Mouse (Mus musculus): Measurements from ENCODE around the gene Vmn1r17. TPM values are rescaled to one million over a fixed set of nuclear protein-coding genes. Genes with fewer than 3 reads are reported as not detected.
"Not testable (repeated sequence)": the region's sequence is repeated elsewhere in the genome, so short reads cannot be mapped to it uniquely, and the experiment has no call there.

Vmn1r17 gene
- not detected in 2 replicates for polyA plus RNA-seq (2016; fragmentation: Nextera tagmentation; extraction: Ambion mirVana)

DNA sequence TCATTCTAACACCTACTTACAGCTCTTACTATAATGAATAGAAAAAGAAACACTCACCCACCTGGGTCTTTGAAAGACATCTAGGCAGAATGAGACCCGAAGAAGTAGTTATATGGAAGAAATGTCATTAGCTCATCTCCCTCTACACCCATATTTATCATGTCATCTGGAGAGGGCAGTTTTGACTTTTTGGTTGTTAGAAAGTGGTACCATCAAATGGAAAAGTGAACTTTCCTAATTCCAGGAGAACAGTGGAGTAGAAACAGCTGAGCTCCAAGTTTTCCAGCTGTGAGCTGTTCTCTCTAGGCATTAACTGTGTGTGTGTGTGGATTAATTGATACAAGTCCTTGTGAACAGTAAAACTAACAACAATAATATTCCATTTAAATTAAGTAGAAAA lies at the start of gene Vmn1r17:
Gene Vmn1r17, minus strand, starts transcription at position 101 of the 400 bp plus-strand sequence.
- no peak for DNase-seq (ENCODE audit: low spot score)
- no peaks in the 10 kb centered on the region for H3K4me1 ChIP-seq
- no peaks in the 10 kb centered on the region for H3K9me3 ChIP-seq (replicated peaks)
- H3K36me3 ChIP-seq = no peaks in the 10 kb centered on the region
- no peak within 1 kb of the TSS for H3K4me3 ChIP-seq
- H3K27ac ChIP-seq (replicated peaks) = no peak within 1 kb of the TSS
- H3K27me3 ChIP-seq (ENCODE audit: low read depth, poor library complexity, severe bottlenecking) = no peaks in the 10 kb centered on the region
- 90% methylated on average over 1 of the region's 1 CpGs for WGBS

DNA sequence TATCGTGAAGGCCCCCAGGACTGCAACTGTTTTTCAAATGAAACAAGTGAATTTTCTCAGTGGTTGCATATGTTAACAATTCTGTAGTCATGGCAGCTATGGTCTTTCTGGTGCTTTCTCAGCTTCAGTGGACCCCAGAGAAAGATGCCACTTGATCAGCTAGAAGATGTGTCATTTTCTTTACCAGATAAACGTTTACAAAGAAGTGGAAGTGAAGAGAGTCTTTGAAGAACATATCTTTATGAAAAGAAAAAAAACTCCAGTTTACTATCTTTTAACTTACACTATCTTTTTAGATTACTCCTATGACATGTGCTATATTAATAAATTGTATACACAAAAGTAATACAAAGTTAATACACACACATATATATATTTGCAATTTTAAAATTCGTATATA lies 40.0 kb upstream of the Vmn1r17 start, which contains the start of gene Vmn1r19:
Gene Vmn1r19, plus strand, starts transcription at position 301 of the 400 bp plus-strand sequence.
- H3K27me3 ChIP-seq (ENCODE audit: low read depth, poor library complexity, severe bottlenecking); H3K36me3 ChIP-seq; DNase-seq (ENCODE audit: low spot score); H3K9me3 ChIP-seq (replicated peaks); H3K4me3 ChIP-seq; H3K27ac ChIP-seq (replicated peaks); H3K4me1 ChIP-seq: not testable (repeated sequence)
- WGBS = 75% methylated on average over 3 of the region's 3 CpGs

DNA sequence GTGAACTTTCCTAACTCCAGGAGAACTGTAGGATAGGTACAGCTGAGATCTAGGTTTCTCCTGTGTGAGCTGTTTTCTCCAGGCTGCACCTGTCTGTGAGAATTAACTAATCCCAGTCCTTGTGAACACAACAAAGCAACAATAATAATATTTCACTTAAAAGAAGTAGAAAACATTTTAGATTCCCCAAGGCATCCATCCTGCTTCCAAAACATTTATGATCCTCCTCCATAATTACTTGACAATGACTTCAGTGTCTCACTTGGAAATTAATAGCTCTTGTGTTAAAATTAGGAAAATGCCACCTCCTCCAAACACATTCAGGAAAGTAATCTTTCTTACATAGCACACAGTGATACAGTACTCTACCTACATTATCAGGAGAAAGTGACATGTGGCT lies 32.2 kb upstream of the Vmn1r17 start, which contains the start of gene Vmn1r18:
Gene Vmn1r18, minus strand, starts transcription at position 101 of the 400 bp plus-strand sequence.
- no peak for DNase-seq (ENCODE audit: low spot score)
- H3K27me3 ChIP-seq (ENCODE audit: low read depth, poor library complexity, severe bottlenecking) = no peaks in the 10 kb centered on the region
- H3K4me3 ChIP-seq = no peak within 1 kb of the TSS
- H3K9me3 ChIP-seq (replicated peaks) = no peaks in the 10 kb centered on the region
- no peaks in the 10 kb centered on the region for H3K4me1 ChIP-seq
- no peaks in the 10 kb centered on the region for H3K36me3 ChIP-seq
- H3K27ac ChIP-seq (replicated peaks) = no peak within 1 kb of the TSS

DNA sequence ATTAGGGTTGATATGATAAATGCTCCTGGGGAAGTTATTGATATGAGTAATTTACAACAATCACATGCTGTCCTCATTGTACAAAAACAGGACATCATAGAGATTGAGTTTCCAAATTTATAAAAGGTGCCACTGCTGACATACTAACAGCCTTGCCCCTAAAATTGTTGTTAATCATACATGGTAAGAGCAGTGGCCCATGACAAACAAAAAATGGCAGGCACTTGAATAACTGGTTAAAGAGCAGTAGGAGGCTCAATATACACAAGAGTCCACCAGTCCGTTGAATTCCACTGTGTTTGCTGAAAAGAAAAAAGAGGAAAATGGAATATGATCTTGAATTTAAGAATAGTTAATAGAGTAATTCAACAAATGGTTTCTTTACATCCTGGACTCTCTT lies 4.0 kb upstream of the Vmn1r17 start:
- H3K27ac ChIP-seq (replicated peaks) = no peak overlapping the region
- no peak for DNase-seq (ENCODE audit: low spot score)
- H3K9me3 ChIP-seq (replicated peaks) = no peaks in the 10 kb centered on the region
- H3K4me1 ChIP-seq = no peaks in the 10 kb centered on the region
- no peak overlapping the region for H3K4me3 ChIP-seq
- no peaks in the 10 kb centered on the region for H3K36me3 ChIP-seq
- no peaks in the 10 kb centered on the region for H3K27me3 ChIP-seq (ENCODE audit: low read depth, poor library complexity, severe bottlenecking)
- 78% methylated on average over 1 of the region's 1 CpGs for WGBS

DNA sequence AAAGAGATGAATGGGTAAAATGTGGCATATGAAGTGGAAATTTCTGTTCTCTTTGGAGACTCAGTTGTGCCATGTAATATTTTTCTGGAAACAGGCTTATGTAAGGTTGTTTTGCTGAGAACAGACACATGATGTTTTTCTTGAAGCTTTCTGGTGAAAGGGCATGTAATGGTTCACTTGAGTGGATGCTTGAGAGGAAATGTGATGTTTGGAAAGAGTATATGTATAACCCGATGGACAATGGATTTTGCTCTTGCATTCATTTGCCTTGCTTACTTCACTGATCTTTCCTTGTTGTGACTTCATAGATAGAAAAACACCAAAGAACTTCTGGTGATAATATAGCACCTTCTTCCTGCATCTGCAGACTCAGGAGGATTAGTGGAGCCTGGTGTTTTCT lies 2.3 kb upstream of the Vmn1r17 start:
- H3K27ac ChIP-seq (replicated peaks); H3K27me3 ChIP-seq (ENCODE audit: low read depth, poor library complexity, severe bottlenecking); DNase-seq (ENCODE audit: low spot score); H3K4me1 ChIP-seq; H3K36me3 ChIP-seq; H3K4me3 ChIP-seq; H3K9me3 ChIP-seq (replicated peaks): not testable (repeated sequence)
- 90% methylated on average over 1 of the region's 1 CpGs for WGBS

DNA sequence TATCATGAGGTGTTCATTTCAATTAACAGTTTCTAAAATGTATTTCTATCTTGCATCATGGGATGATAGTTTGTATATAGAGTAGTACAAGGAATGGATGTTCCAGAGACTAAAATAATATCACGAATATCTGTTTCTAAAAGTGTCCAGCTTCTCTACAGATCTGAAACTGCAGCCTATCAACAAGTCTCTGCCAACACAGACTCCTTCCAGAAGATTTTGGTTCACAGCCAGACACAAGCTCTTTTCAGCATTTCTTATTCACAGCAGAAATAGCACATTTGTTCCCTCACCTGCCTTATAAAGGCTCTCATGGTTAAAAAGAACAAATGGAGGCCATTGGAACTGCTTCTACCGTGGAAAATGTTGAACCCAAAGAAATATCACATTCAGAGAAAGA lies 6.7 kb downstream of the Vmn1r17 start:
- Histone ChIP-seq H3K4me1 (no peaks in the 10 kb centered on the region), H3K27me3 (ENCODE audit: low read depth, poor library complexity, severe bottlenecking) (no peaks in the 10 kb centered on the region), H3K4me3 (no peak overlapping the region), H3K36me3 (no peaks in the 10 kb centered on the region), H3K27ac (replicated peaks) (no peak overlapping the region), H3K9me3 (replicated peaks) (no peaks in the 10 kb centered on the region)
- DNase-seq (ENCODE audit: low spot score) = no peak
- 87% methylated on average over 2 of the region's 2 CpGs for WGBS

DNA sequence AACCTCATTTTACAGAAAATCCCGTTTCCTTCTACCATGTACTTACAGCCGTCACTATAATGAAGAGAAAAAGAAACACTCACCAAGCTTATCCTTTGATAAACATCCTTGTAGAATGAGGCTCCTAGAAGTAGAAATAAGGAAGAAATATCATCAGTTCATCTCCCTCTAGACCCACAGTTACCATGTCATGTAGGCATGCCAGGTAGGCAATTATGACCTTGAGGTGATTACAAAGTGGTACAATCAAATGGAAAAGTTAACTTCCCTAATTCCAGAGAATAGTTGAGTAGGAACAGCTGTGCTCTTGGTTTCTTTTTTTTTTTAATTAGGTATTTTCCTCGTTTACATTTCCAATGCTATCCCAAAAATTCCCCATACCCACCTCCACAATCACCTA lies 34.1 kb downstream of the Vmn1r17 start, which contains the start of gene Vmn1r16:
Gene Vmn1r16, minus strand, starts transcription at position 101 of the 400 bp plus-strand sequence.
- Histone ChIP-seq H3K9me3 (replicated peaks) (0 out of 2 replicates have a peak, but pooled peaks cover 5% of the 10 kb centered on the region), H3K27me3 (ENCODE audit: low read depth, poor library complexity, severe bottlenecking) (no peaks in the 10 kb centered on the region), H3K36me3 (no peaks in the 10 kb centered on the region), H3K4me3 (no peak within 1 kb of the TSS), H3K27ac (replicated peaks) (no peak within 1 kb of the TSS), H3K4me1 (no peaks in the 10 kb centered on the region)
- no peak for DNase-seq (ENCODE audit: low spot score)
- WGBS = 81% methylated on average over 3 of the region's 3 CpGs

DNA sequence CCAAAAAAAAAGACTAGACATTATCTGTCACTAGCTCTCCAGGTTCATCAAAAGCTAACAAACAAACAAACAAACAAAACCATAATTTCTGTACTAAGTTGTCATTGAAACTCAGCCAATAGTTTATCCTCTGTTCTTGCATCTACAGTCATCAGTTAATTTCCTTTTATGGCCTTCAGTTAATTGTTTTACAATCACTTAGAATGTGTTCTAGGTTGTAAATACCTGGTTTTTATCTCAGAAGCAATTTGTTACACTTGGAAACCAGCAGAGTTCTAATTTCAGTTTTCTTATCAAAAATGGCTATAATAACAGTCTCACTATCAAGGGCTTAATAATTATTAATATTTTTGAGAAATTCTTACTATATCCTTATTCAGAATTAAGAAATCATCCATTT lies 37.4 kb downstream of the Vmn1r17 start:
- Histone ChIP-seq H3K27ac (replicated peaks) (no peak overlapping the region), H3K36me3 (no peaks in the 10 kb centered on the region), H3K4me1 (no peaks in the 10 kb centered on the region), H3K4me3 (no peak overlapping the region), H3K9me3 (replicated peaks) (no peaks in the 10 kb centered on the region), H3K27me3 (ENCODE audit: low read depth, poor library complexity, severe bottlenecking) (no peaks in the 10 kb centered on the region)
- DNase-seq (ENCODE audit: low spot score) = no peak

Other genes starting within 250 kb of the Vmn1r17 start
- gene Vmn1r11, start 230.3 kb downstream of the Vmn1r17 start, polyA plus RNA-seq (2016; fragmentation: Nextera tagmentation; extraction: Ambion mirVana) = not detected in 2 replicates
- gene Vmn1r12, start 206.8 kb downstream of the Vmn1r17 start, polyA plus RNA-seq (2016; fragmentation: Nextera tagmentation; extraction: Ambion mirVana) = not detected in 2 replicates
- not detected in 2 replicates for gene Vmn1r13, start 160.4 kb downstream of the Vmn1r17 start, polyA plus RNA-seq (2016; fragmentation: Nextera tagmentation; extraction: Ambion mirVana)
- gene Vmn1r14, start 132.0 kb downstream of the Vmn1r17 start, polyA plus RNA-seq (2016; fragmentation: Nextera tagmentation; extraction: Ambion mirVana) = not detected in 2 replicates
- not detected in 2 replicates for gene Vmn1r15, start 105.8 kb downstream of the Vmn1r17 start, polyA plus RNA-seq (2016; fragmentation: Nextera tagmentation; extraction: Ambion mirVana)
- gene Vmn1r16, start 34.2 kb downstream of the Vmn1r17 start, polyA plus RNA-seq (2016; fragmentation: Nextera tagmentation; extraction: Ambion mirVana) = not detected in 2 replicates
- gene Vmn1r18, start 32.1 kb upstream of the Vmn1r17 start, polyA plus RNA-seq (2016; fragmentation: Nextera tagmentation; extraction: Ambion mirVana) = not detected in 2 replicates
- gene Vmn1r19, start 40.1 kb upstream of the Vmn1r17 start, polyA plus RNA-seq (2016; fragmentation: Nextera tagmentation; extraction: Ambion mirVana) = not detected in 2 replicates
- gene Vmn1r20, start 65.2 kb upstream of the Vmn1r17 start, polyA plus RNA-seq (2016; fragmentation: Nextera tagmentation; extraction: Ambion mirVana) = not detected in 2 replicates
- 3.5 and 5.3 TPM in 2 replicates for gene Ppm1k, start 171.7 kb upstream of the Vmn1r17 start, polyA plus RNA-seq (2016; fragmentation: Nextera tagmentation; extraction: Ambion mirVana)
- gene Herc6, start 217.3 kb upstream of the Vmn1r17 start, polyA plus RNA-seq (2016; fragmentation: Nextera tagmentation; extraction: Ambion mirVana) = 2.4 and 3.2 TPM in 2 replicates

All from midbrain, embryonic 10.5 days (tissue).